Mouse (Mus musculus) limb, embryonic 14.5 days (tissue): Measurements from ENCODE around the gene Iqgap1. TPM values are rescaled to one million over a fixed set of nuclear protein-coding genes. Genes with fewer than 3 reads are reported as not detected.
"Not testable (repeated sequence)": the region's sequence is repeated elsewhere in the genome, so short reads cannot be mapped to it uniquely, and the experiment has no call there.

Experiments
- ATAC-seq: fragments of 200-750 bp; cut with Nextera tagmentation; 2 replicates; pipeline ENCODE4 v1.8.0; 2017; ENCODE audit warnings: low read depth, moderate number of reproducible peaks, moderate TSS enrichment; ENCODE audit not compliant: low FRiP score
- DNase-seq: peaks from one replicate; pipeline ENCODE4 v3.0.0-alpha.2; 2015; ENCODE audit warnings: low spot score
- H3K27ac ChIP-seq: fragments of 300-500 bp; sonication (generic); replicated peaks from 2 replicates; pipeline ENCODE4 v1.5.1; 2014; ENCODE audit warnings: low read depth, mild to moderate bottlenecking, low read length, moderate library complexity, mixed read lengths
- H3K27me3 ChIP-seq: fragments of 300-500 bp; sonication (generic); 2 replicates; pipeline ENCODE4 v1.6.1; 2014; ENCODE audit warnings: low read length, mixed read lengths; ENCODE audit not compliant: control insufficient read depth, insufficient read depth
- H3K36me3 ChIP-seq: fragments of 300-500 bp; sonication (generic); 2 replicates; pipeline ENCODE4 v1.6.1; 2014; ENCODE audit warnings: mild to moderate bottlenecking, low read length, moderate library complexity, mixed read lengths; ENCODE audit not compliant: control insufficient read depth, insufficient read depth
- H3K4me1 ChIP-seq: fragments of 300-500 bp; sonication (generic); 2 replicates; pipeline ENCODE4 v1.6.1; 2014; ENCODE audit warnings: antibody characterized with exemption, low read length, mixed read lengths; ENCODE audit not compliant: control insufficient read depth, insufficient read depth
- H3K4me2 ChIP-seq: fragments of 300-500 bp; sonication (generic); replicated peaks from 2 replicates; pipeline ENCODE4 v1.6.1; 2014; ENCODE audit warnings: low read depth, mild to moderate bottlenecking, low read length, moderate library complexity; ENCODE audit not compliant: severe bottlenecking
- H3K4me3 ChIP-seq: fragments of 300-500 bp; sonication (generic); replicated peaks from 2 replicates; pipeline ENCODE4 v1.5.1; 2014; ENCODE audit warnings: low read length
- H3K9ac ChIP-seq: fragments of 300-500 bp; sonication (generic); 2 replicates; pipeline ENCODE4 v1.6.1; 2014; ENCODE audit warnings: mild to moderate bottlenecking, low read depth, low read length, moderate library complexity; ENCODE audit not compliant: severe bottlenecking
- H3K9me3 ChIP-seq: fragments of 300-500 bp; sonication (generic); 2 replicates; pipeline ENCODE4 v1.6.1; 2016; ENCODE audit warnings: low read length; ENCODE audit not compliant: control insufficient read depth
- POLR2A ChIP-seq: fragments of 200-500 bp; IDR thresholded peaks from 2 replicates; pipeline ENCODE4 v1.8.0; 2012; ENCODE audit warnings: inconsistent platforms, mild to moderate bottlenecking, moderate library complexity, borderline replicate concordance; ENCODE audit not compliant: insufficient read depth, insufficient read length; ENCODE audit errors: extremely low read depth
- WGBS: fragments of 180-500 bp; shearing (Covaris S2); extraction: QIAGEN DNeasy Blood & Tissue Kit; methylation state at CpG from one replicate; pipeline ENCODE4 v1.1.7; 2014; 5-methylcytosine and 5-hydroxymethylcytosine counted together
- polyA plus RNA-seq, 2 experiments: library from polyadenylated mRNA; depleted of rRNA in 1 of 2; stranded (reverse) in 1 of 2; unstranded in 1 of 2; fragments of >200 nt; fragmentation: Nextera tagmentation in 1 of 2; extraction: Ambion mirVana in 1 of 2; gene quantifications; 2 replicates each; pipeline versions ENCODE4 v1.2.1 to v1.2.3; 2012 to 2014

Iqgap1 gene
- polyA plus RNA-seq, 2 experiments: 43.9 to 93.2 TPM

DNA sequence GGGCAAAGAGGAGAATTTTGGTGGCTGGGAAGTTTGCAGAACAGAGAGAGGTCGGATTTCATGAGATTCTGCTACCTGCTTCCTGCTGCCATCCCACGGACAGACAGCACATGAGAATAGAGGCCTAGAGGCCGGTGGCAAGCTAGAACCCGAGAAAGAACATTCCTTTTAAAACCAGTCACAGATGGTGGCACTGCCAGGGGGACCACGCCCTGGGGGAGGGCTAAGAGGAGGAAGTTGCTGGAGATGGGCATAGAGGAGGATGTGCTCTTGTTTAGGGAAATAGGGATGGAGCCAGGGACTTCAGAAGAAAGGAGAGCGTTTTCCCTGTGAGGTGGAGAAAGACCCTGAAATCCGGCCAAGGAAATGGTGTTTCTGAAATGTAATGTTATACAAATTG is 12.5 kb upstream of the Iqgap1 start:
- 37% methylated on average over 7 of the region's 7 CpGs for WGBS
- Histone ChIP-seq H3K27me3 (no peaks in the 10 kb centered on the region), H3K4me2 (no peak overlapping the region), H3K9me3 (no peaks in the 10 kb centered on the region), H3K4me1 (no peaks in the 10 kb centered on the region), H3K9ac (no peak overlapping the region), H3K4me3 (no peak overlapping the region), H3K36me3 (no peaks in the 10 kb centered on the region), H3K27ac (no peak overlapping the region)
- no peak for DNase-seq
- no peak for ATAC-seq
- no peak for TF ChIP-seq POLR2A

DNA sequence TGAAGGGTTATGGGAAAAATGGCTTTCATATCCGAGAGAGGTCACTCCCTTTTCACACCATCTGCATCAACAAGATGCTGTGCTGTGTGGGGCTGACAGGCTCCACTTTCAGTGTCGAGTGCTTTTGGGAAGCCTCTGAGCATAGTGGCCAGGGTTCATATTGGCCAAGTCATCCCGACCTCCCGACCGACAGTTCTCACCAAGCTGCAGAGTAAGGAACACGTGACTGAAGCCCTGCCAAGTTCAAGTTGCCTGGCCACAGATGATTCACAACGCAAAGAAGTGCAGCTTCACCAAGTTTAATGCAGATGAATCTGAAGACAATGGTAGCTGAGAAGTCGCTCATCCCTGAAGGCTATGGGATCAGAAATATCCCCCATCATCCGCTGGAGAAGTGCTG is 12.0 kb upstream of the Iqgap1 start:
- DNase-seq (no peak), ATAC-seq (no peak)
- Histone ChIP-seq H3K4me3 (no peak overlapping the region), H3K4me2 (no peak overlapping the region), H3K36me3 (no peaks in the 10 kb centered on the region), H3K9ac (no peak overlapping the region), H3K9me3 (no peaks in the 10 kb centered on the region), H3K27ac (no peak overlapping the region), H3K4me1 (peaks cover 3% of the 10 kb centered on the region; the same call in 1 of the 2 replicates), H3K27me3 (no peaks in the 10 kb centered on the region)
- WGBS: 51% methylated on average over 9 of the region's 9 CpGs
- TF ChIP-seq POLR2A: no peak

DNA sequence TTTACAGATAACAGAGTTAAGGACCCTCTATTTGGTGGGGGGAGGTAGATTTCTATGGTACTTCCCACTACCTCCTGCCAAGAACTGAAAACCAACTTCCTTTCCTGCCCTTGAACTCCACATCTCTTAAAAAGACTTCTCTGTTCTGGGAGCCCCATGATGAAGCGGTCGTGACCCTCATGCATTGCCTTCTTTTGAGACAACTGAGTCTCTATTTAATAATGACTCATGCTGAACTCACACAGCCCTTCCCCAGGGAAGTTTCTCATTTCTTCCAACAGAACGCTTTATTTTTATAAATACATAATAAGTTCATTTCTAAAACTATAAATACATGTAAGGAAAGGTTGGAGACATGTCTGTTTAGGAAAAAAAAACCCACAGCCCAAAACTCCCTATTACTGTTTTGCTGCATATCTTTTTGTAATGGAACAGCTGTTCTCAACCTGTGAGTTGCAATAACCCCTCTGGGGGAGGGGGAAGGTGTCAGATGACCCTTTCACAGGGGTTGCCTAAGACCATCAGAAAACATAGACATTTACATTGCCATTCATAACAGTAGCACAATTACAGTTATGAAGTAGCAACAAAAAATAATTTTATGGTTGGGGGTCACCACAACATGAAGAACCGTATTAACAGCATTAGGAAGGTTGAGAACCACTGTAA is 10.3 kb upstream of the Iqgap1 start:
- Histone ChIP-seq H3K4me1 (peaks cover 6% of the 10 kb centered on the region; the same call in 1 of the 2 replicates), H3K9ac (no peak overlapping the region), H3K27ac (no peak overlapping the region), H3K4me3 (no peak overlapping the region), H3K9me3 (no peaks in the 10 kb centered on the region), H3K4me2 (no peak overlapping the region), H3K36me3 (no peaks in the 10 kb centered on the region), H3K27me3 (no peaks in the 10 kb centered on the region)
- ATAC-seq (no peak), DNase-seq (peak; percentile 31)
- WGBS: 63% methylated on average over 4 of the region's 4 CpGs
- no peak for TF ChIP-seq POLR2A

DNA sequence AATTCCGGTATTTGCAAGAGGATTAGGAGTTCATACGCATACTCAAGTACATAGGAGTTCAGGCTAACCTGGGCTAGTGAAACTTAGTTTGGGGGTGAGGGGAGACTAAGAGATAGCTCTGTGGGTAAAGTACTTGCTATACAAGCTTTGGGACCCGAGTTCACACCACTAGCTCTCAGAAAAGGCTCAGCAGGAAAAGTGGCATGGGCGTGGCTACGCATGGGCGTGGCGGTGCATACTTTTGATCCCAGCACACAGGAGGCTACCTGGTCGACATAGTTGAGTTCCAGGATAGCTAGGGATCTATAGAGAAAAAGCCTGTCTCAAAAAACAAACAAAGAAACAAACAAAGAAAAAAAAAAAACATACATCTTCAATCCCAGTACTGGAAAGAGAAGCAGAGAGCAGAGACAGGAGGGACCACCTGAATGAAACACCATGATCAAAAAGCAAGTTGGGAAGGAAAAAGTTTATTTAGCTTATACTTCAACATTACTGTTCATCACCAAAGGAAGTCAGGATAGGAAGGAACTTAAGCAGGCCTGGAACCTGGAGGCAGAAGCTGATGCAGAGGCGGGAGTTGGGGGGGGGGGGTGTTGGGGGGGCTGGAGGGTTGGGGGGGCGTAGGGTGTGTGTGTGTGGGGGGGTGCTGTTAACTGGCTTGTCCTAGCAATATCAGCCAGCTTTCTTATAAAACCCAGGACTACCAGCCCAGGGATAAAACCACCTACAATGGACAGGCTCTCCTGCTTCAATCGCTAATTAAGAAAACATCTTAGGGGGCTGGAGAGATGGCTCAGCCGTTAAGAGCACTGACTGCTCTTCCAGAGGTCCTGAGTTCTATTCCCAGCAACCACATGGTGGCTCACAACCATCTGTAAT is 8.1 kb upstream of the Iqgap1 start:
- Histone ChIP-seq H3K27ac (no peak overlapping the region), H3K4me2 (no peak overlapping the region), H3K9me3 (no peaks in the 10 kb centered on the region), H3K4me1 (peaks cover 6% of the 10 kb centered on the region; the same call in 1 of the 2 replicates), H3K36me3 (no peaks in the 10 kb centered on the region), H3K4me3 (no peak overlapping the region), H3K9ac (no peak overlapping the region), H3K27me3 (no peaks in the 10 kb centered on the region)
- no peak for TF ChIP-seq POLR2A
- ATAC-seq (no peak), DNase-seq (no peak)
- WGBS: 28% methylated on average over 12 of the region's 12 CpGs

DNA sequence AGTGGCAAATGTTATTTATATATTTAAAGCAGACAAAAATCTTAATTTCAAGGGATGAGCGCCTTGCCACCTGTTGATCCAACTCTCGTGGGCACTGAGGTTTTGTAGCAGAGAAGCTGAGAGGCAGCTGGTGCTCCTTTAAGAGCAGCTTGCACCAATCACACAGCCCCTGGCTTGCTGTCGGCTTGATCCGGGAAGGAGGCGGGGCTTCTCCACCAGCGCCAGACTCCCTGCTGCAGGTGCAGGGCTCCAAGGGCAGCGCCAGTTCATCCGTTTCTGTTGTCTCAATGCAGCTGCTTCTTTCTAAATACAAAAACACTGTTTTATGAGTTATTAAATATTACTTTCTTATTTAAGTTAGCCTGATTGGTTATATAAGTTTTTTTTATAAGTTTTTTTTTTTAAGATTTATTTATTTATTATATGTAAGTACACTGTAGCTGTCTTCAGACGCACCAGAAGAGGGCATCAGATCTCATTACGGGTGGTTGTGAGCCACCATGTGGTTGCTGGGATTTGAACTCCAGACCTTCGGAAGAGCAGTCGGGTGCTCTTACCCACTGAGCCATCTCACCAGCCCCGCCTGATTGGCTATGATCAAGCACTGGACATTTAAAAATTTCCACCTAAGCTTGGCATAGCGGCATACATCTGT is 7.3 kb upstream of the Iqgap1 start:
- DNase-seq (peak; percentile 44), ATAC-seq (0 out of 2 replicates have a peak, but pooled peaks have one; percentile 30)
- H3K27ac ChIP-seq, H3K4me2 ChIP-seq, H3K9ac ChIP-seq, H3K27me3 ChIP-seq, H3K9me3 ChIP-seq, H3K4me1 ChIP-seq, H3K4me3 ChIP-seq, H3K36me3 ChIP-seq: not testable (repeated sequence)
- 11% methylated on average over 13 of the region's 14 CpGs for WGBS
